Mouse (Mus musculus): Measurements from ENCODE around the gene Exoc6b. TPM values are rescaled to one million over a fixed set of nuclear protein-coding genes. Genes with fewer than 3 reads are reported as not detected.
"Not testable (repeated sequence)": the region's sequence is repeated elsewhere in the genome, so short reads cannot be mapped to it uniquely, and the experiment has no call there.

Gene Exoc6b
- total RNA-seq (2021) = 10 to 100 TPM; 81.3 to 85.1 TPM

- intact Hi-C loops (cut with DNase I) = no loop called here
- peak; percentile 87 to 89 for DNase-seq (ENCODE audit: low spot score in 2 of 2)
Measured at GRCm38 (mm10) chr6:85069023-85069985, at the start of gene Exoc6b. Gene Exoc6b (minus strand): TSS chr6:85069513.

DNA sequence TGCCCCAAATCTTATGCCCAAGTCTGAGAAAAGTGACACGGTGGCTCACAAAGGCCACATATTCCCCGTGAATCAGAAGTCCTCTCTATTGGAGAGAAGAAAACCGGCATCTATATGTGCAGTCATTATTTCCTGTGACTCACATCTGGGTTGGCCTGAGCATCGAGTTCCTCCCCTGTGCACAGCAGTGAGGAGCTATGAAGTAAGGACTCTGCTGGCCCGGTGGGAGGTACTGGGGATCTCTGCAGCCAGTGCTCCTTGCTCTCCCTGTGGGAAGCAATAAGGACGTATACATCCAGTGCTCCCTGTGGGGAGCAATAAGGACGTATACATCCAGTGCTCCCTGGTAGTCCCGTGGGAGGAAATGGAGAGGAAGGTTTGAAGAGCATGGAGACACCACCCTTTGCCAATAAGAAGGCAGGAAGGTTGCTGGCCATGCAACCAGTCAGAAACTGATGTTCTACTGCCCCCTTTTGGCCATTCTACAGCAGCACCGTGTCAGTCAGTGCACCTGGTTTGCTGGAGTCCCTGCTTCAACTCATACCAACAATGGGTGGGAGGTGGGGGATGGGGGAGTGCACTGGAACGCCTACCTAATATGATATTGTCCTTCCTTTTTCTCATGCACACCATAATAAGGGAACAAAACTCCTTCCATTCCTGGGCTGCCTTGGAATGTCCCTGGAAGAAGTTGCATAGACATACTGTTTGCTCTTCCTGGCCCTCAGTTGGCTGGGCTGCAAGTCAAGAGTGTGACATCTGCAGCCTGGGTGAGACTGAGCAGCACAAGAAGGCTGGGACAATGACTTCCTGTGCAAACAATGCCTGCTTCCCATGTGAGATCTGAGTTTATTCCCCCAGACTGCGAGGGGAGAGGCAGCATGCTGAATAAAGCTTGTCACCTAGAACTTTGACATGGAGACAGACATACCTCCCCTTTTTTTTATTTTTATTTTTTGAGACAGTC is 48.5 kb upstream of the Exoc6b start:
- DNase-seq (ENCODE audit: low spot score in 2 of 2) = peak; percentile 51 to 74
- intact Hi-C loops (cut with DNase I) = loop anchor here (2.0 kb wide), 1 partner anchor 81 kb away; no protein-coding TSS in a partner anchor

DNA sequence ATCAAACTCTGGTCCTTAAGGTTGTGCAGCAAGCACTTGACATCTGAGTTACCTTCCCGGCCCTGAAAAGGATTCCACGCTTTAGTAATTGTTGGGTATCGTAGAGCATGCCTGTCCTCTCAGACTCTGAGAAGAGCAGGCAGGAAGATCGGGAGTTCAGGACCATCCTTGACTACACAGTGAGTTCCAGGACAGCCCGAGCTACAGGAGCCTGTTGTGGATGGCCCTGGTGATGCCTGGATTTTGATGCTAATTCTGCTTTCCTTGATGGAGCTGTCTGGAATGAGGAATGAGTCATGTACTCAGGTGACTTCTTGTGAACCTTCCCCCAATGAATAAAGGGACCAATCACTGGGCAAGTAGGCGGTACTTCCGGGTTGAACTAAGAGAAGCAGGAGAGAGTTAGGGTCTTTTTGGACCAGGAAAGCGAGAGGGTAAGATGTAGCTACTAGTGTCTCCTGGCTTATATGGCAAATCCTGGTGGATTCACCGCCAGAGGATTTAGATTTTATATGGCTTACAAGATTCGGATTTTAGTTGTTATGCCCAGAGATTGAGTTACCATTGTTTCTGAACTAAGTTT is 35.8 kb upstream of the Exoc6b start:
- intact Hi-C loops (cut with DNase I) = no loop called here

DNA sequence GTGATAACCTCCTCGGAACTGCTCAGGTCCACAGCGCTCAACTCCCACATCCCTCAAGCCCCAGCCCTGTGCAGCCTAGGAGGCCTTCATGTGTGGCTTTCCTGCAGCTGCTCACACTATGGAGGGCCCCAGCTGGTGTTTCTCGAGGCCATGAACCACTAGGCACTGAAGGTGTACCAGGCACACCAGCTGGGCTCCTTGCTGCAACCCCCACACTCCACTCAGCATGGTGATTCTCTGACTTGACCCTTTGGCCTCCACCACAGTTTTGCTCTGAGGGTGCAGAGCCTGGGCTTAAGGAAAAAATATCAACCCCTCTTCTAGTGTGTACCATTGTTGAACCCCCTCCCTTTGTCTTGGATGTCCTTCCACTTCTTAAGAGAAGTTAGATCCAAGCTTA is 34.0 kb upstream of the Exoc6b start:
- intact Hi-C loops (cut with DNase I) = no loop called here
- no peak for DNase-seq (ENCODE audit: low spot score in 2 of 2)

More for the DNA sequence above, 35.8 kb upstream of the Exoc6b start:
- DNase-seq (ENCODE audit: low spot score in 2 of 2) = no peak

GRCm38 (mm10) chr6:85096441-85096840 is 27.1 kb upstream of the Exoc6b start:
- intact Hi-C loops (cut with DNase I) = no loop called here
- no peak for DNase-seq (ENCODE audit: low spot score in 2 of 2)

GRCm38 (mm10) chr6:85087425-85087824 is 18.1 kb upstream of the Exoc6b start:
- no peak for DNase-seq (ENCODE audit: low spot score in 2 of 2)
- intact Hi-C loops (cut with DNase I) = no loop called here

GRCm38 (mm10) chr6:85086645-85087044 is 17.3 kb upstream of the Exoc6b start:
- DNase-seq (ENCODE audit: low spot score in 2 of 2) = no peak
- intact Hi-C loops (cut with DNase I) = no loop called here

DNA sequence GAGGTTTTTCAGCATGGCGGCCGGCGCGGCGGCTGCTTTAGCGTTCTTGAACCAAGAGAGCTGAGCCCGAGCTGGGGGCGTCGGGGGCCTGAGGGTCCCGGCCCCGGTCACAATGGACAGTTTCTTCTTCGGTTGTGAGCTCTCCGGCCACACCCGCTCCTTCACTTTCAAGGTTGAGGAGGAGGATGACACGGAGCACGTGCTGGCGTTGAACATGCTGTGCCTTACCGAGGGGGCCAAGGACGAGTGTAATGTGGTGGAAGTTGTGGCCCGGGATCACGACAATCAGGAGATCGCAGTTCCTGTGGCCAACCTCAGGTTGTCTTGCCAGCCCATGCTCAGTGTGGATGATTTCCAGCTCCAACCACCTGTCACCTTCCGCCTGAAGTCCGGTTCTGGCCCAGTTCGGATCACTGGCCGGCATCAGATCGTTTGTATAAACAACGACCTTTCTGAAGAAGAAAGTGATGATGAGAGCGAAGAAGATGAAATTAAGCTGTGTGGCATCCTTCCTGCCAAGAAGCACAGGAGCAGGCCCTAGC is 6.9 kb upstream of the Exoc6b start:
- intact Hi-C loops (cut with DNase I); DNase-seq (ENCODE audit: low spot score in 2 of 2): not testable (repeated sequence)

DNA sequence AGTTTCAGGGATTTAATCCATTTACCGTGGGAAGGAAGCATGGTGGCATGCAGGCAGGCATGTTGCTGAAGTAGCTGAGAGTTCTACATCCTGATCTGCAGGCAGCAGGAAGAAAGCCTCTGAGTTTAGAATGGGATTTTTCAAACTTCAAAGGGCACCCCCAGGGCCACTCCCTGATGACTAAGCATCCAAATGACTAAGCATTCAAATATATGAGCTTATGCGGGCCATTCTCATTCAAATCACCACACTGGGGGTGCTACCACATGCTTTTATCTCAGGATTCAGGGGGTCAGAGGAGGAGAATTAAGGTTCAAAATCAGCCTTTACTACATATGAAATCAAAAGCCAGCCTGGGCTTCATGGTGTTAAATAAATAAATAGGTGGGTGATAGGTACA is 5.7 kb upstream of the Exoc6b start:
- no peak for DNase-seq (ENCODE audit: low spot score in 2 of 2)
- intact Hi-C loops (cut with DNase I) = no loop called here

GRCm38 (mm10) chr6:85068322-85069022 is 841 bp downstream of the Exoc6b start:
- DNase-seq (ENCODE audit: low spot score in 2 of 2) = peak; percentile 42 to 64
- intact Hi-C loops (cut with DNase I) = no loop called here

DNA sequence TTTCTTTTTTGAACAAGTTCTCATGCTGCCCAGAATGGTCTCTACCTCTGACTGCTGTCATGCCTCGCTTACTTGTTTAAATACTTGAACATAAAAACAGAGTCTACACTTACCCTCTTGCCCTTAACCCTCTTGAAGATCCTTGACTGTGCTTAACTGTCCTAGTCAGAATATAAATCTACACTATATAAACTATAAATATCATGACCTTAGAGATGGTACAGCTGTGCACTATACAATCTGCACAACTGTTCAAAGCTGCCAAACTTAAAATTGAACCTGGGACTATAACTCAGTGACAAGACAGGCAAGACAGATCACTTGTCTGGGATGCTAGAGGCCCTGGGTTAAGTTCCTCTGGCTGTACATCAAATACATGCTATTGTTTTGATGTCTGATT is 11.7 kb downstream of the Exoc6b start:
- DNase-seq (ENCODE audit: low spot score in 2 of 2) = no peak
- intact Hi-C loops (cut with DNase I) = no loop called here

DNA sequence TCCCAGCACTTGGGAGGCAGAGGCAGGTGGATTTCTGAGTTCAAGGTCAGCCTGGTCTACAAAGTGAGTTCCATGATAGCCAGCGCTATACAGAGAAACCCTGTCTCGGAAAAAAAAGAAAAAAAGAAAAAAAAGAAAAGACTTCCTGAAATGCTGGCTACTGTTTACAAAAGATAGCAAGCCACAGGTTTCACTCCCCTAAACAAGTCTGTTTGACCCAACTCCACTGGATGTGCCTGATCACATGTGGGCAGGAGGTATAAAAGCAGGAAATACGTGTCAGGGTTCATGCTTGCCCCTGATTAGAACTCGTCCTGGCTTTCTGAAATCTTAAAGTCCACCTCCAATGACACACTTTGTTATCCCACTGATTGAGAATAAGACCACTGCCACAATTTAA is 18.2 kb downstream of the Exoc6b start:
- DNase-seq (ENCODE audit: low spot score in 2 of 2) = no peak
- intact Hi-C loops (cut with DNase I) = no loop called here

DNA sequence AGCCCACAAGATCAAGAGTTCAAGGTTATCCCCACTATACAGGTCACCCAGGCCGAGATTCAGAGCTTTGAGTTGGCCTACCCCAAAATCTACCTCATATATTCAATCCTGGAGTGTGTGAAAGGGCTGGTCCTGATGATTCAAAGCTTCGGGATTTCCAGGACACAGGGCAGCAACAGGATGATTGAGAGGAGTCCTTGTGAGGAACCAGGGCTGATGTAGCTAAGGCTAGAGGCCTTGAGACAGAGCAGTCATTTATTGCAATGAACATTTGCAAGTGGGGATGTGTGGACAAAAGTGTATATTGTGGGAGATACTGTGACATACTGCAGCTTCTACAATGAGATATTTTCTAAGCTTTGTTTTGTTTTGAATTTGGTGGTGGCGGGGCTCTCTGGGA is 22.8 kb downstream of the Exoc6b start:
- intact Hi-C loops (cut with DNase I) = no loop called here
- DNase-seq (ENCODE audit: low spot score in 2 of 2) = no peak

DNA sequence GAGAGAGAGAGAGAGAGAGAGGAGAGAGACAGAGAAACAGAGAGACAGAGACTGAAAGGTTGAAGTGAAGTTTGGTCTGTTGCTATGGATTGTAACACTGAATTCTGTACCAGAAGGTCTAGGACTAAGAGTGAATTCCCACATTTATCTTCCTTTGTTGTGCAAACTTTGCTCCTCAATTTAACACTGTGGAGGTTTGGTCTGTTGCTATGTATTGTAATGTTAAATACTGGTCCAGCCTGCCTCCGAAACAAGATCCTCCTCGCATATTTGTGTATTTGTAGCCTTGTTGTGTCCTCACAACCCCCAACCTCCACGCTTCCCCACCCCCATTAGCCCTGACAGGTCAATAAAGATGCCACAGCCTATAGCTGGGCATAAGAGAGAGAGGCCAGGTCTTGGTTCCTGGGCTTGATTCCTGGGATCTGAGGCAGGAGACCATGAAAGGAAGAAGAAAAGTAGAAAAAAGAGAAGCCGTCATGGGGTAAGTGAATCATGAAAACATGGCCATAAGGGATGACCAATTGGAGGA is 24.6 kb downstream of the Exoc6b start:
- intact Hi-C loops (cut with DNase I) = no loop called here
- no peak for DNase-seq (ENCODE audit: low spot score in 2 of 2)

DNA sequence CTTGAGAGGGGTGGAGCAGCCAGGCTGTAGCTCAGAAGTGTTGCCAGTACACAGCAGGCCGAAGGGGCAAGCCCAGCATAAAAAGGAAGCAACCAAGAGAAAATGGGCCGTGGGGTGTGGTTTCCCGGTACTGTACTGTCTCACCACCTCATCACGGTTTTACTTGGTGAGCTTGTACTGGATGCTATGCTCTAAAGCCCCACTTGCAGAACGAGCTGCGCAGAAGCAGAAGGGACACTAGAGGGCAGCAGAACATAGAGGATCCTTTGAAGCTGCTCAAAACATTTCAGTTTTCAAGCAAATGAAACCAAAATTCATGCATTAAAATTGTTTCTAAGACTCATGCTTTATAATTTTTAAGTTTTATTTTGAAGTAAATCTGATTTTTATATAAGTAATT is 31.6 kb downstream of the Exoc6b start:
- intact Hi-C loops (cut with DNase I) = loop anchor here (1.0 to 2.0 kb wide), 2 partner anchors 81 to 95 kb away; no protein-coding TSS in a partner anchor
- DNase-seq (ENCODE audit: low spot score in 2 of 2) = peak; percentile 60 to 85

DNA sequence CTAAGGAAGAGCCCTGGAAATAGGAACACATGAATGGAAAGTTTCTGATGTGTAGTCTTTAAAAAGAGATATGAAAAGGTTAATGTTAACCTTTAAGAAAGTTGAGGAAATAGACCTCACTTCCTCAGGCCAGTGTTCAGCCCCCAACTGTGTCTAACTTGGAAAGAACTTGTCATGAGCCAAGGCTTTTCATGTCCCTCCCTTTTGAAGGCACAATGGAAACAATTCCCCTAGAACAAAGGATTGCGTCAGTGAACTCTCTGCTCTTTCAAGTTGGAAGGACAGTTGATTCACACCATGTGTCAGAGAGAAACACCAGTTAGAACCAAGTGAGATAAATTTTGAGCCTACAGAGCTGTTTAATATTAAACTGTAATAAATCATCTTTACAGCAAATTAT is 39.6 kb downstream of the Exoc6b start:
- intact Hi-C loops (cut with DNase I) = no loop called here

GRCm38 (mm10) chr6:85024403-85024802 is 44.9 kb downstream of the Exoc6b start:
- DNase-seq (ENCODE audit: low spot score in 2 of 2) = no peak
- intact Hi-C loops (cut with DNase I) = no loop called here

More for the DNA sequence above, 39.6 kb downstream of the Exoc6b start:
- no peak for DNase-seq (ENCODE audit: low spot score in 2 of 2)

DNA sequence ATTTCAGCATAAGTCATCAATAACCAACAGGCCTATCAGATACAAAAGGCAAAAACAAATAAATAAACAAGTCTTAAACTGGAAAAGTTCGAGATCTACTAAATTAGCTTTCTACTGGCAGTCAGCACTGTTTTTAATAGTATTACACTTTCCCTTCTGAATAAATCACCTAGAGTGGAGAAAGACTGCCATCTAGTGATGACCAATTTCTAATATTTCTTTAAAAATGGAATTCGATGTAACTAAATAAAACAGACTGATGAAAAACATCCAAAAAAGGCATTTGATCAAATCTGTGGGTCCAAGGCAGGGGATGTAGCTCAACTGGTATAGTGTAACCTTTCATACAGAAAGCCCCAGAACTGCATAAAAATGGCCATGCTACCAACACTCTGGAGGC is 52.3 kb downstream of the Exoc6b start:
- intact Hi-C loops (cut with DNase I) = loop anchor here (5.0 to 10.0 kb wide), 2 partner anchors 422 to 925 kb away; partner anchors contain the start of gene Cyp26b1
- DNase-seq (ENCODE audit: low spot score in 2 of 2) = no peak

Measured in left cerebral cortex, postnatal 25 days (tissue).